Comparison of ENCODE assay signal across 12 mouse cellular contexts in genomic region chr5:21170898-21171297, GRCm38 (mm10). TPM values are rescaled to one million over a fixed set of nuclear protein-coding genes. Genes with fewer than 3 reads are reported as not detected.
DNase-seq lines count a peak whose midpoint lies in the region; ATAC-seq lines count a peak whose summit lies in the region.
"Had no signal": no experiment of that assay in that cellular context is flagged by ENCODE, and none has a peak within 500 bp of the region (broad histone marks: within the 10 kb centered on the region; RNA-seq: fewer than 3 reads in every experiment).

No protein-coding gene starts in this region.

- H3K4me2 ChIP-seq in heart, embryonic 13.5 days, result no peak overlapping the region
- H3K4me2 ChIP-seq in limb, embryonic 11.5 days (ENCODE audit: low read depth, severe bottlenecking), result no peak overlapping the region
- H3K4me2 ChIP-seq in forebrain, embryonic 16.5 days (ENCODE audit: low read length), result peak overlapping the region; percentile 5; the same call in 1 of the 2 replicates
- H3K4me2 ChIP-seq in intestine, embryonic 16.5 days (ENCODE audit: low read depth, low read length), result no peak overlapping the region

- DNase-seq in heart, adult 18-20 months, result no peak
- peak; percentile 19 for DNase-seq in limb, embryonic 11.5 days (ENCODE audit: low spot score)
- DNase-seq in limb, embryonic 10.5 days (ENCODE audit: low spot score), result no peak
- no peak for DNase-seq in Muller cell, postnatal 12 days (ENCODE audit: inconsistent ontology term)
- no peak for DNase-seq in urinary bladder, postnatal 36 days (ENCODE audit: low spot score in 2 of 2)
- DNase-seq: adrenal gland, adult 8-10 months; lung, postnatal 14 days had no signal

- H3K9ac ChIP-seq in heart, embryonic 13.5 days, result no peak overlapping the region
- no peak overlapping the region for H3K9ac ChIP-seq in limb, embryonic 11.5 days (ENCODE audit: low read length)
- H3K9ac ChIP-seq in forebrain, embryonic 16.5 days (replicated peaks; ENCODE audit: low read depth, low read length), result no peak overlapping the region
- no peak overlapping the region for H3K9ac ChIP-seq in intestine, embryonic 16.5 days (ENCODE audit: low read depth, low read length)

- ATAC-seq in heart, embryonic 13.5 days (ENCODE audit: extremely low read depth, insufficient number of reproducible peaks, low FRiP score, low TSS enrichment), result no peak
- no peak for ATAC-seq in limb, embryonic 11.5 days (ENCODE audit: insufficient number of reproducible peaks, low FRiP score, low TSS enrichment, low read depth)
- ATAC-seq in forebrain, embryonic 16.5 days, result peak; percentile 3; the same call in 1 of the 2 replicates
- 0 out of 2 replicates have a peak, but pooled peaks have one; percentile 30 for ATAC-seq in intestine, embryonic 16.5 days

- no peaks in the 10 kb centered on the region for H3K36me3 ChIP-seq in heart, embryonic 13.5 days
- no peaks in the 10 kb centered on the region for H3K36me3 ChIP-seq in limb, embryonic 11.5 days (ENCODE audit: control insufficient read depth, insufficient read depth, low read length)
- no peaks in the 10 kb centered on the region for H3K36me3 ChIP-seq in limb, embryonic 10.5 days
- H3K36me3 ChIP-seq in forebrain, embryonic 16.5 days (ENCODE audit: control insufficient read depth, insufficient read depth), result no peaks in the 10 kb centered on the region
- H3K36me3 ChIP-seq in intestine, embryonic 16.5 days (ENCODE audit: control insufficient read depth, insufficient read depth, low read length), result no peaks in the 10 kb centered on the region

- peak overlapping the region; percentile 54 for H3K27ac ChIP-seq in heart, embryonic 13.5 days (replicated peaks)
- H3K27ac ChIP-seq in limb, embryonic 11.5 days (replicated peaks; ENCODE audit: low read depth, low read length), result no peak overlapping the region
- no peak overlapping the region for H3K27ac ChIP-seq in limb, embryonic 10.5 days
- H3K27ac ChIP-seq in forebrain, embryonic 16.5 days (ENCODE audit: low read length), result peak overlapping the region; percentile 72
- H3K27ac ChIP-seq in intestine, embryonic 16.5 days (ENCODE audit: low read length), result no peak overlapping the region

- WGBS in heart, embryonic 13.5 days, result 55% methylated on average over 5 of the region's 5 CpGs
- 69% methylated on average over 5 of the region's 5 CpGs for WGBS in limb, embryonic 11.5 days
- 76% methylated on average over 5 of the region's 5 CpGs for WGBS in limb, embryonic 10.5 days
- WGBS in forebrain, embryonic 16.5 days, result 40% methylated on average over 5 of the region's 5 CpGs
- 62% methylated on average over 5 of the region's 5 CpGs for WGBS in intestine, embryonic 16.5 days

- no peak overlapping the region for H3K4me3 ChIP-seq in heart, embryonic 13.5 days
- H3K4me3 ChIP-seq in limb, embryonic 11.5 days (ENCODE audit: low read depth, low read length), result no peak overlapping the region
- no peak overlapping the region for H3K4me3 ChIP-seq in limb, embryonic 10.5 days
- H3K4me3 ChIP-seq in forebrain, embryonic 16.5 days (replicated peaks; ENCODE audit: low read length), result no peak overlapping the region
- H3K4me3 ChIP-seq in intestine, embryonic 16.5 days (ENCODE audit: low read length), result no peak overlapping the region
- H3K4me3 ChIP-seq: erythroblast, embryonic 14.5 days had no signal

- H3K4me1 ChIP-seq in heart, embryonic 13.5 days, result peaks cover 21% of the 10 kb centered on the region
- H3K4me1 ChIP-seq in limb, embryonic 11.5 days (ENCODE audit: control insufficient read depth, insufficient read depth, low read length), result peaks cover 8% of the 10 kb centered on the region
- peaks cover 13% of the 10 kb centered on the region for H3K4me1 ChIP-seq in limb, embryonic 10.5 days
- peaks cover 36% of the 10 kb centered on the region for H3K4me1 ChIP-seq in forebrain, embryonic 16.5 days (replicated peaks; ENCODE audit: control insufficient read depth, insufficient read depth, low read length)
- H3K4me1 ChIP-seq in intestine, embryonic 16.5 days (ENCODE audit: control insufficient read depth, insufficient read depth, low read length), result peaks cover 4% of the 10 kb centered on the region; the same call in 1 of the 2 replicates

- no peaks in the 10 kb centered on the region for H3K27me3 ChIP-seq in heart, embryonic 13.5 days (replicated peaks)
- no peaks in the 10 kb centered on the region for H3K27me3 ChIP-seq in limb, embryonic 11.5 days (ENCODE audit: control insufficient read depth, insufficient read depth, low read length)
- H3K27me3 ChIP-seq in limb, embryonic 10.5 days (ENCODE audit: low read depth, poor library complexity, severe bottlenecking), result no peaks in the 10 kb centered on the region
- no peaks in the 10 kb centered on the region for H3K27me3 ChIP-seq in forebrain, embryonic 16.5 days (replicated peaks; ENCODE audit: control insufficient read depth, insufficient read depth, low read length)
- no peaks in the 10 kb centered on the region for H3K27me3 ChIP-seq in intestine, embryonic 16.5 days (replicated peaks; ENCODE audit: control insufficient read depth, insufficient read depth, low read length)
- H3K27me3 ChIP-seq: CH12.LX had no signal

- H3K9me3 ChIP-seq in heart, embryonic 13.5 days, result no peaks in the 10 kb centered on the region
- no peaks in the 10 kb centered on the region for H3K9me3 ChIP-seq in limb, embryonic 11.5 days (ENCODE audit: control insufficient read depth, low read length)
- H3K9me3 ChIP-seq in limb, embryonic 10.5 days (replicated peaks), result no peaks in the 10 kb centered on the region
- H3K9me3 ChIP-seq in forebrain, embryonic 16.5 days (ENCODE audit: control insufficient read depth, low read length), result no peaks in the 10 kb centered on the region
- no peaks in the 10 kb centered on the region for H3K9me3 ChIP-seq in intestine, embryonic 16.5 days (ENCODE audit: control insufficient read depth, low read length)

RNA-seq across cellular contexts. Expression of gene Gsap, which starts 15.2 kb away (rescaled TPM):
- 0.55 and 1.3 TPM in 2 replicates for polyA plus RNA-seq in heart, embryonic 13.5 days (2015; fragmentation: Nextera tagmentation; extraction: Ambion mirVana)
- total RNA-seq in heart, adult 18-20 months (2021), result 1 to 10 TPM; 3.6 to 4.0 TPM
- polyA plus RNA-seq in limb, embryonic 11.5 days (2014; fragmentation: Nextera tagmentation; extraction: Ambion mirVana), result 1.4 and 2.2 TPM in 2 replicates
- polyA plus RNA-seq in limb, embryonic 10.5 days (2016; fragmentation: Nextera tagmentation; extraction: Ambion mirVana), result 0.50 and 1.3 TPM in 2 replicates
- polyA plus RNA-seq in forebrain, embryonic 16.5 days (2015; fragmentation: Nextera tagmentation; extraction: Ambion mirVana), result 11.2 and 11.9 TPM in 2 replicates
- 2.0 TPM in 2 replicates for polyA plus RNA-seq in intestine, embryonic 16.5 days (2015; fragmentation: Nextera tagmentation; extraction: Ambion mirVana)

Comparison
In these comparisons a context has a peak if more than half of its experiments do, and no peak if none do; other contexts are left out.
1. ATAC-seq: peak in forebrain, embryonic 16.5 days (single experiment) and intestine, embryonic 16.5 days (single experiment); none in heart, embryonic 13.5 days (single experiment) and limb, embryonic 11.5 days (single experiment).
2. H3K27ac ChIP-seq: peak in heart, embryonic 13.5 days (single experiment) and forebrain, embryonic 16.5 days (single experiment); none in limb, embryonic 11.5 days (single experiment), limb, embryonic 10.5 days (single experiment) and intestine, embryonic 16.5 days (single experiment).